Mouse (Mus musculus) left cerebral cortex, adult 9 months (tissue): ENCODE measurements around the gene 9230104L09Rik.

Experiments used
- DNase-seq, 2 experiments: peaks; one replicate each; pipeline ENCODE4 v3.0.0; 2022; ENCODE audit warnings: low spot score in 2 of 2

Gene 9230104L09Rik

DNA sequence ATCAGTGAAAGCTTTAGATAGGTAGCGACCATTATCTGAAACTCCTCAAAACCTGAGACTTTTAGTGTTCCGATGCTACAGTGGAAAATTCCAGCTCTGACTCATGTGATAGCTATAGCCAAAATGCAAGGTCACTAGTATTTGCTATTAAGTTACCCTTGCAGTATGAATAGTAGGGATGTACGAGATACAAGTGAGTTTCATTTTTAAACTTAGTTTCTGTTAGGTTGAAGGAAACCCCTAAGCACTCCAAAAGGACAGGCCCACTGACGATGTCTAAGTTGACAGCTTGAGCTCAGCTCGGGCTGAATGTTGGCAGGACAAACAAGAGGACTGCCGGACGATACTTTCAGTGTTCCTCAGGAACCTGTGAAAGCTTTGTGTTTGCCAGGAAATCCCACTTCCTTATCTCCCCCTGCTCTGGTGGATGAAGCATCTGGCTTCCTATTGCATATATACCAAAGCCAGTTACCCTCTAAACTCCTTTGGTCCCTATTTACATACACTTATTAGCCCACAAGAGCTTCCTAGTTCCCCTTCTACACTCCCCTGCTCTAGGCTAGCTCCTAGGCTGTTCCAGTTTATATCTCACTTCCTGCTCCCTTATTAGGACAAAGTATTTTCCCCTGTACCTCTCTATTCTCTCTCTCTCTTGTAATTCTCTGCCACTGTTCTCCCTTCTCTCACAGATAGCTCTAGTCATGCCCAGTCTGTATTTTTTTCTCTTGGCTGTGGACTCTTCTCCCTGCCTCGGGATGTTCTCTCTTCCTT, 8.0 kb downstream of the 9230104L09Rik start:
- no peak for DNase-seq

GRCm38 (mm10) chr2:148851116-148851906, 13.5 kb downstream of the 9230104L09Rik start:
- peak; percentile 42 to 93 for DNase-seq

DNA sequence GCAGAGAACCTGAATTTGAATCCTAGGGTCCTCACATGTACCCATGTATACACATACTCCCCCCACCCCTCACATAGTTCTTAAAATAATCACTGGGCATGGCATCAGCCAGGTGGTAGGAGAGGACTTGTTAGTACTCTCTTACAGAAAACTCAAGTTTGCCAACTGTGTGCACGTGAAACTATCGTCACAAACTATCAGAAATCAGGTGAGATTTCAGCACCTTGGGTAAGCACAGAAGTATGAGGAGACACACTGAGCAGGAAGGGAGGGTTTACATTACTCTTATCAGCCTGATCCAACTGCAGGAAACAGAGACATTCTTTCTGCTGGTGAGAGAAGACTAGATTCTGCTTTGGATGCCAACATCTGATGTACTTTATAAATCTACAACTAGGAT, 25.6 kb downstream of the 9230104L09Rik start:
- DNase-seq: no peak

DNA sequence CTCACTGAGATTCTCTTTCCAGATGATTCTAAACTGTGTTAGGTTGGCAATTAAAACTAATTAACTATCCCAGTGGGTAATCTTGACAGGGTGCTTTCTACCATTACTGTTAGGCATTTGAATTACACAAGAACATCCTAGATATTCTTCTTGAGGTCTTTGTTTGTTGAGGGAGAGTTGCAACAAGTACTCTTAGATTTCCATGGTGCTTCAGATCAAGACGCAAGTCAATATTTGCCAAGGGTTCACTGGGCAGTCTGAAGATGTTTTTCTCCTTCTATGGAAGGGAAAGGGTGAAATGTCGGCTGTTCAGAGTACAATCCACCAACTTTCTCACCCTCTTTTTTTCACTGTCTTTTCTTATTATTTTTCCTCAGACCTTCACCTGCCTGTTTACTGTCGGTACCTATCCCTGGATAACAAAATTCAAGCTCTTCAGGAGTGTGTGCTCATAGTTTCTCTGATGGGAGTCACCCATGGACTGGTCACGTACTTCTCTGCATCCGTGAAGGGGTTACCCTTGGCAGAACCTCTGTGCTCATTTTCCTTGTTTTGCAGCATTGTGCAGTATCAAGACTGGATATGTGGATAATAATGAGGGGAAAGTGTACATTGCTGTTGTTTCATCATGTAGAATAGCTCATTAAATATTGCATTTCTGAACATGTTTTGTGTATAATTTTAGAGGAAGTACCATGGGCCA, 26.6 kb downstream of the 9230104L09Rik start:
- no peak for DNase-seq

DNA sequence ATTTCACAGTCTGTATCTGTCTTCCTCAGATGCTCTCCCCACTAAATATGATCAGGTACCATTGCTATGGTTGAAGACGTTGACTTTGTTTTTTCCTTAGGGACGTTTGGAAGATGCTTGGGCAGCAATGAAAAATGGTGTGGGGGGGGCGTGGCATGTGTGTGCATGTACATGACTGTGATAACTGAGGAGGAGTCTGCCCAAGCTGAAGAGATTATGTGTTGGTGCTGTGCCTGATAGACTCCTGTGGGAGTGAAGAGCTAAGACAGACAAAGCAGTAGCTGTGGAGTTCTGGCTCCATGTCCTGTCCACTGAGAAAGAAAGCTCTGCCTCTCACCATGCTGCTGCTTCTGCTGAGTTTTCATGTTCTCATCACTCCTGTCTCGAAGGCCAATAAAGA, 29.9 kb downstream of the 9230104L09Rik start, which contains the start of gene Cst9:
Gene Cst9 (plus strand): TSS at position 236 of the 400 bp plus-strand sequence.
- no peak for DNase-seq

DNA sequence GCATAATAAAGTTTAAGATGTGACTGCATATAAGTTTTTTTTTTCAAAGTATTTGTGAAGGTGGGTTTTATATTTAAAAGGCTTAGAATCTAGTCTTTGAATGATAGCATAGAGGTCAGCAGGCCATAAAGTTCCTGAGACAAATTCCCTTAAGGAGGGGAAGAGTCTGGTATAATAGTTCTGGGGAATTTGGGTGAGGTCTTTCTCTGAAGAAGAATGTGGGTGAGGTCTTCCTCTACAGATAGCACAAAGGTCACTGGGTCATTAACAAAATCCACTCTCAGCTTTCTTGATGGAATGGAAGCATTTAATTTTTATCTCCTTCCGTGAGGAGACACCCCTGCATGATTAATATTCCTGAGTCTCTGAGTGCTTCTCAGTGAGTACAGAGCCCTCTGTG, 38.9 kb downstream of the 9230104L09Rik start:
- DNase-seq: no peak

GRCm38 (mm10) chr2:148819909-148820308, 44.9 kb downstream of the 9230104L09Rik start, which contains the start of gene Cst13:
TSS of gene Cst13 (plus strand) at chr2:148820081.
- DNase-seq: no peak

- no peak for DNase-seq
These were observed 58.1 kb downstream of the 9230104L09Rik start for GRCm38 (mm10) chr2:148806696-148807095.

GRCm38 (mm10) chr2:148801491-148801921, 63.3 kb downstream of the 9230104L09Rik start:
- no peak for DNase-seq

- no peak for DNase-seq
These were observed 66.4 kb downstream of the 9230104L09Rik start, which contains the start of gene Cst8 for GRCm38 (mm10) chr2:148798485-148798884. TSS of gene Cst8 (plus strand) at chr2:148798785.
